Mouse (Mus musculus): ENCODE results near the gene Tspear.
"Not testable (repeated sequence)": the region's sequence is repeated elsewhere in the genome, so short reads cannot be mapped to it uniquely, and the experiment has no call there.

Gene Tspear

DNA sequence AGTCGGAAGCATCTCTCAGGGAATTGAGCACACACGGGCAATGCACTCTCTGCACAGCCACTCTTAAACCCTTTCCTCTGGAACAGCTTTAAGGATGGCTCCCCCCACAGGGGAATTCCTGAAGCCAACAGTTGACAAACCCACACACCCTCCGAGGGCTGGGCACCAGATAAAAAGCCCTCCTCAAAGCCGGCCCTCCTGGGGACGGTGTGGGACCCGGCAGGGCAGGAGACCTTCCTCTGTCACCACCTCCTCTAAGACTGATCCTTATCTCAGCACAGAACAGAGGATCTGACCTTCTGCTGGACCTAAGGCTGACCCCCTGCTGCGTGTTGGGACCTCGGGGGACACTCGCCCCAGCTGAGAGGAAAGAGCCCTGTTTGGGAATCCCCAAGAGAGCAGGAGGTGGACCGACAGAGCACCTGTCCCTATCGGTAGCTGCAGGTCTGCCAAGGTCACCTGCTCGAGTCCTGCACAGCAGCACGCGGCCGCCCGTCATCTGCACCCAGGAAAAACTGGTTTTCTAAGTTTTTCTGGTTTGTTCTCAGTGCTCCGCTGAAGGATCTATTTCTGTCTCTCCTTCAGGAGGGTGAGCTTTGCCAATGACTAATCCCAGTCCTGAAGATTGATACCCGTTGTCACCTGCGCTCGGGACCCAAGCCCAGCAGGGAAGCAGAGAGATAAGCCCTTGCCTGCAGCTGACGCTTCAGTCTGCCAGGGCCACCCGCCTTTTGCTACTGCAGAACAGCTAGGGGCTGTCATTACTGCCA, at the start of gene Tspear:
TSS of gene Tspear (plus strand) at position 675 of the 770 bp plus-strand sequence.
- in situ Hi-C loops (cut with MboI): no loop called here

DNA sequence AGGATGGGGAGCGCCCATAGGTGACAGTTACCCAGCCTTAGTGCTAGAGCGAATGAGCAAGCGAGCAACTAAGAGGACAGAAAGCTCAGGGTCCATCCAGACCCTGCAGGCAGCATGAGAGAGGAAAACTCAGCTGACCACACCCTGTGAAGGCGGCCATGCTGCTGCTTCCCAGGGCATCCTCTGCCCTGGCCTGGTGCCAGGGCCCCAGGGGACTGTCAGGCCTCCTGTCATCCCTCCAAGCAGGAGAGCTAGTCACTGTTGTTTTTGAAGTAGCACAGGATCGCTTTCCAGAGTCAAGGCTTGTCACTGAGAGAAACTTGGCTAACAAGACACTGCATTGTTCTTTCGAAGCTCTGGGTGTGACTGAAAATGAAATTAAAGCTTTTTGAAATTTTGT, 47.4 kb upstream of the Tspear start:
- in situ Hi-C loops (cut with MboI): no loop called here

DNA sequence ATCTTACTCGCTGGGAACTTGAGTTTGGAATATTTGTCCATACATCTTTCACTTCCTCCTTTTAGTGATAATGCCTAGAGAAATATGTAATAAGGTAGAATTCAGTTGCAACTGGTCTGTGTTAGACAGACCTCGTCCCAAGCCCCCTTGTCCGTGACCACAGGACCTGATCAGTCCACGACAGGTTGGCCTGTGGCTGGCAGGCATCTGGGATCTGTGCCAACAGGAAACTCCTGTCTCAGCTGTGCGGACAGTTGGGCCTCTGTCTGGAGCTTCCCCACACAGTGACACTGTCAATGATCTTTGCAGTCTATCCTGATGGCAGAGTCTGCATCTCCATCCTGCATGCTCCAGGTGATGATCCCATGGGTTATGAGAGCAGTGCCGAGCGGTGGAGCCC, 43.2 kb upstream of the Tspear start:
- in situ Hi-C loops (cut with MboI): no loop called here

DNA sequence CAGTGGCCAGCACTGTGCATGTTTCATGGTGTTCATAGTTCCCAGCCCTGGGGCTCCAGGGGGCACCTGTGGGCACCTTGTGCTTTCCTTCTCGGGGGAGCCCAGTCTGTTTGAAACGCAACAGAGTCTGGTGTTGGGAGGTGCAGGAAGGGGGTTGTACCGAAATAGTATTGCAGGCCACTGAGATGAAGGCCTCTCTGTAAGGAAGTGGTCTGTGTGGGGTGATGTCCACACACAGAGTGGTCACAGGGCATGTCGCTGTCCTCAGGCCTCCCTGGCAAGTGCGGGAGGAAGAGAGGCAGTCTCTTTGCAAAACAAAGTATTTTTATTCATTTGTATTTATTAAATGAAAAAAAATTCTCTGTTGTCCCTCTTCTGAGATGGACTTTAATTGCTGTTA, 40.8 kb upstream of the Tspear start:
- in situ Hi-C loops (cut with MboI): no loop called here

DNA sequence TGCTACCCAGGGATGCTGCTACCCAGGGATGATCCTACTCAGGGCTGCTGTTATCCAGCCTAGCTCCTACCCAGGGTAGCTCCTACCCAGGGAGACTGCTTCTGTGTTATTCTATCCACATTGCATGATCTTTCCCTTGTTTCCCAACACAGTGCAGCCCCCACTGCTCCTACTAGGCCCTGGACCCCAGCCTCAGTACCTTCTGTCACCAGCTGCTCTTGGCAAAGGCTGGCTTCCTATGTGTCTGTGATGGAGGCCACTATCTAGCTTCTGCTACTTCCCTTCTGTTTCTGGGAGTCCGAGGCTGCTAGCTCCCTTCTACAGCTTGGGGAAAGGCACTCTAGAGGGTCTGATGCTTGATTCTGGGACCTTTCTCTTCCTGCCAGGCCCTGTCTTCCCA, 38.9 kb upstream of the Tspear start:
- in situ Hi-C loops (cut with MboI): no loop called here

DNA sequence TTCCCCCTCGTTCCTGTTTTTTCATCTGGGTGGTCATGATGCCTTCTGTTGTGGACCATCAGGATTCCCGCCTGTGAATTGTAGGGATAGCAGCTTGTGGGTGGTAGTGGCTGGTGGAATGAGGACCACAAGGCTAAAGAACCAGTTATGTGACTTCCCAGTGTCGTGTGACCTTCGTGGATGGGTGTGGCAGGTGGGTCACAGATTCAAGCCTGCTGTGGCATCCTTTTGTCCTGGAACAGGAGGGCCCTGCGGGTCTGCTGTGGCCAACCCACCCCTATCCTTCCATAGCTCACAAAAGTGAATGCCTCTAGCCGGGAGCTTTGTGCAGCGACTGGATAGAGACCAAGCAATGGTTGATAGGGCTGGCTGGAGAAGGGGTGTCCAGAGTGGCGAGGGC, 38.5 kb upstream of the Tspear start:
- in situ Hi-C loops (cut with MboI): no loop called here

DNA sequence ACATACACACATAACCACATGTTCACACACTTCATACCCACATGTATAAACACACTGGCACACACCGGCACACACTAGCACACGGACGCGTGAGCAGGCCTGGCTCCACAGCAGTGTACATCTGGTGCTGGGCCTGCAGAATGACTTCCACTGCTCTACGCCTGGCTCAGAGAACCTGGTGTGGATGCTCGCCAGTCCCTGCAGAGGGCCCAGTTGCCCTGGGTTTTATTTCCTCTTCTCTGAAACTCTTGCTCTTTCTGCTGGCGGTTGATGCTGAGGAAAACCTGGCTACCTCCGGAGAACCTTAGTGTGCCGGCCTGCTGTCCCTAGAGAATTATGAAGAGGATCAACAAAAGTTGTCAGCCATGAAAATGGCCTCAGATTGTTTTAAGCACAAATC, 34.3 kb upstream of the Tspear start:
- in situ Hi-C loops (cut with MboI): no loop called here

DNA sequence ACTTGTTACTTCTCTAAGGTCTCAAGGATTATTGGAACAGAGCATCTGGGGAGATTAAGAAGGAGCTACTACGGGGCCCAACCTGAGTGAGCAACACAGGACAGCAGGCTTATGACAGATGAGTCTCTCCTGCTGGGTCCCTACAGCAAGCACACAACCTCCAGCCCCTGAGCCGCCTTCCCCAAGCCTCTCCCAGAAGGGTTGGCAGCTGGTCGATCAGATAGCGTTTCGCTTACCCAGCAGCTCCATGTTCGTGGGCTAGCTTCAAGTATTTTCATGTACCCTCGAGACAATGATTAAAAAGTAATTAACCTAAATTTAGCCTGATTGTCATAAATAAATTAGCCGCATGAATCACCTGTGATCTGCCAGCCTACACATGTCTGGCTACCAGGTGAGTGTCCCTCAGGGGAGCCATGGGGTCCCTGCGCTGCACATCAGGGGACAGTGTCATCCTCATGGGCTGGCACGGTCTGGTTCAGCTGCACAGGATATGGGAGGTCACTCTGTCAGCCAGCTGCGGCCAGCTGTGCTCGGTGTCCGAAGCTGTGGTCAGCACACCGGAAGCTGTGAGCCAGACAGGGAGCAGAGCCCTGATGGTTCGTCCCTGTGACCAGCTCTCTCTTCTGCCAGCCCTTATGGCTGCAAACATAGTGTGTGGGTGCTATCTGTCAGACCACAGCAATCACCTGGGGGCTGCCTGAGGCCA, 27.9 kb upstream of the Tspear start:
- in situ Hi-C loops (cut with MboI): no loop called here

DNA sequence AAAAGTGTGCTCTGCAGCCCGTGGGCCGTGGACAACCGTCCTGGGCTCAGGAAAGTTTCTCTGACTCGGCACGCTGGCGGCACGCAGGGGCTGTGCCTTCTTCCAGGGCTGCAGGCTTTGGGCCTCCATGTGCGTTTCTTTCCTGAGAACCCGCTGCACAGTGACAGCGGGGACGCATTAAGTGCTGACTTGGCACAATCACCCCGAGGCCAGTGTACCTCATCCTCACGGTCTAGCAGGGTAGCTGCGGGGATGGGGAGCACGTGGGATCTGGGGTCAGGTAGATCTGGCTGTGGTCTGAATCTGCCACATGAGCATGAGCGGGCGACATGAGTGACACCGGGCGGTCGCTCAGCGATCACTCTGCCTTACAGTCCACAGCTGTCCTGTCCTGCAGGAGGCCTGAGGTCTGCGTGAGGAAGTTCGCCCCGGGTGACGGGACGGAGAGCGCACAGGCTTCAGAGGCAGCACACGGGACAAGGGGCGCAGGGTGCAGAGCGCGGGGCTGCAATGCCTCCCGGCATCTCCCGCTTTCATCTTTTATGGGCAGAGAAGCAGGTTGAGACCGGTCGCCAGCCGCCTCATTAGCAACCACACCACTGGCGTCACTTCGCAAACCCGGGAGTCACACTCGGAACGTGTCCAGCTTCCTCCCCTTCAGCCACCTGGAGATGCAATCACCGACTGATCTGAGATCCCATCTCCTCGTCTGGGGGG, 22.3 kb upstream of the Tspear start:
- in situ Hi-C loops (cut with MboI): no loop called here

DNA sequence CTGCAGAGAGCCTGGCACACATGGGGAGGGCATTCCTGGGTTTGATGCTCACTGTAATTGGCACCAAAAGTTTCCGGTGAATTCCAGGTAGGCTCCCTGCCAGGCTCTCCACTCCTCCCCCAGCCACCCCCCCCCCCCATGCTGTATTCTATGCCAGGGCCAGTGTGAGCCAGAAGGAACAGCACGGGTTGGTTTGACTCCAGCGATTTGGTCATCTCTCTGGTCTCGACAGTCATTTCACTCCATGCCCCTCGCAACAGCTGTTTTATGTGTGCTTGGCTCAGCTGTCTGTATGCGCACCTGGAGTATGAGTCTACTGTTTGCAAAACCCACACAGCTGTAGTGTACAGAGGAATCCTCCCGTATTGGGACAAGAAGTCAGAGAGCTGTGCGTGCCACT, 20.0 kb upstream of the Tspear start:
- in situ Hi-C loops (cut with MboI): no loop called here

DNA sequence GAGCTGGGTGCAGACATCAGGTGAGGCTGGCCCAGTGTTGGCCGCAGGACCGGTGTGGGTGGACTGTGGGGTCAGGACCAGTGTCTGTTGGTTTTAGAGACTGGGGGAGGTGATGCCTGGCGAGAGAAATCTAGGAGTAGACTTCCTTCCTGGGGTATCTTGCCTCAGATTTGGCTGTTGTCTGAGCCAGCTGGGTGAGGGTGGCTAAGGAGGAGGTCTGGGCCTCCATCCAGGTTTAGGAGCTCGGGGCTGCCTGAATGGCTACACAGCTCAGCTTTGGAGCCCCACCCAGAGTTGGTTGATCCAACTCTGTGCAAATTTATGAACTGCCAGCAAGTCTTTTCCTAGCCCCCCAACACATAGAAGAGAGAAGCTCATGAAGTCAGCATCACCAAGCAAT, 19.0 kb upstream of the Tspear start:
- in situ Hi-C loops (cut with MboI): no loop called here

DNA sequence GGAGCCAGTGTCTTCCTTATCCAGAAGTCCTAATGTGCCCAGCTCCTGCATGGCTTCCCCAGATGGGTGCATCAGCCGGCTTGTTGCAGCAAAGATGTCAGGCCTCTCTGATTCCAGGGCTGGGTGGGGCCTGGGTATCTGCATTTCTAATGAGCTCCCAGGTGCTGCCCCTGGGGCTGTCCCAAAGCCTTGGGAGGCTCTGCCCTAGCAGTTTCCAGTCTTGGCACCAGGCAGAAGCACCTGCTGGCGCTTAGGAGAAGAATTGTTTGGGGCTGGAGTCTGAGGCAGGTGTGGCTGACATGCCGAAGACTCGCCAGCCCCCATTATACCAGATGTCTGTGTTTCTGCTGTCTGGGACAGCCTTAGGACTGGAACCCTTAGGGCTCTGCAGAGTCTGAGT, 15.7 kb upstream of the Tspear start:
- in situ Hi-C loops (cut with MboI): no loop called here

DNA sequence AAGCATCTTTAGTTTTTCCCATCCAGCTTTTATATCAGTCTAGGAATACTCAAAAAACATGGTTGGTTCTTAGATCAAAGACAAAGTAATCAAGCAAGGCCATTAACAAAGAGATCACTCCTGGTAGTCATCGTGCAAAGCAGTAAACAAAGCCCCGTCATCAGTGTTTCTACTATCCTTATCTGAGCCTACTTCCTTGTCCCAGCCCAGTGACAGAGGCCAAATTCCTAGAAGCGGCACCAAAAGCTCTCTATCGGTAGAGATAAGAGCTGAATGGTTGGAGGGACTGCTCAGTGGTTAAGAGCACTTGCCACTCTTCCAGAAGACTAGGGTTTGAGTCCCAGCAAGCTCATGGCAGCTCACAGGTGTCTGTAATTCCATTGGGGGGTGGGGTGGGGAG, 14.8 kb upstream of the Tspear start:
- in situ Hi-C loops (cut with MboI): no loop called here

DNA sequence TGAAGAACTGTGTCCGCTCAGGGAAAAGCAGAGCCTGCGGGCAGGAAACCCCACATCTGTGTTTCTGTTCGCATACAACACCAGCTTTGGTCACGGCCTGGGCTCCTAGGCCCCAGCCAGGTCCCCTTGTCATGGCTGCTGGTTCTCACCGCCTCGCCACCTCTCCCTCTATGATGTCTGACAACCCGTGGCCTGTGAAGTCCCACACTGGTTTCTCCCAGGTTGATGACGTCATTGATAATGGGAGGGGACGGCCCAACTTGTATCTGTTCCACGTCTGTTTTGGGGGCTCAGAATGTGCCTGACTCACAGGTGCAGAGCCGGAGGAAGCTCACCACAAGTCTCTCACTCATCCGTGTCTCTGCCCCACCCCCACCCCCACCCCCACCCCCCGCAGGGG, 12.6 kb upstream of the Tspear start:
- in situ Hi-C loops (cut with MboI): no loop called here

DNA sequence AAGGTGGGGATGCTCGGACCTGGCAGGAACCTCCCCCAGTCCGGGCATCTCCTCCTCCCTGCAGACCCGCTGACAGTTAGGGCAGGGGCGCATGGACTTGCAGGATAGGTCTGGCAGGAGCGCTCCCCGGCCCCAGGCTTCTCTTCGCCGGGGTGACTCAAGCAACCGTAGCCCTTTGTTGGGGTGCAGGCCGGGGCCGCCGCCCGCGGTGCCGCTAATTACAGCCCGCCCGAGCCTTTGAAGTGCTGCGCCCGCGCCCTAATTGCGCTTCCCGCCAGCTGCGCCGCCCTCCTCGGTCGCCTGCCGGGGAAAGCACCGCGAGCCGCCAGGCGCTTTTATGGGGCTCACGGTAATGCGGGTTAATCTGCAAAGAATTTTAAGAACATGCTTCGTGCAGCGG, 8.8 kb upstream of the Tspear start:
- in situ Hi-C loops (cut with MboI): no loop called here

DNA sequence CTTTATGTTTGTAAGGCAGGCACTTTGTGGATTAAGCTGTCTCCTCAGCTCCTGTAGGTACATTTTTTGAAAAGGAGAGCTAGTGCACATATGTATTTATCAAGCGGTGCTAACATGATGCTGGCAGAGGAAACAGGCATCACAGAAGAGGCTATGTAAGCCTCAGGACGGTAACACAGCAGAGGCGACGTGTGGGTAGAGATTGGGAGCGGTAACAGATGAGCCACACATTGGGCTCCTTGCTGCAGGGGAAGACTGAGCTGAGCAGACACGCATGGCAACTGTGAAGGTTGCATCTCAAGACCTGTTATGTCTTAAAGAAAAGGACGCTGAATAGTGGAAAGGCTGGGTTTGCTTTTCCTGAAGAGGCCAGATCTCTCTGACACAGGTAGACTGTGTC, 3.4 kb upstream of the Tspear start:
- in situ Hi-C loops (cut with MboI): no loop called here

DNA sequence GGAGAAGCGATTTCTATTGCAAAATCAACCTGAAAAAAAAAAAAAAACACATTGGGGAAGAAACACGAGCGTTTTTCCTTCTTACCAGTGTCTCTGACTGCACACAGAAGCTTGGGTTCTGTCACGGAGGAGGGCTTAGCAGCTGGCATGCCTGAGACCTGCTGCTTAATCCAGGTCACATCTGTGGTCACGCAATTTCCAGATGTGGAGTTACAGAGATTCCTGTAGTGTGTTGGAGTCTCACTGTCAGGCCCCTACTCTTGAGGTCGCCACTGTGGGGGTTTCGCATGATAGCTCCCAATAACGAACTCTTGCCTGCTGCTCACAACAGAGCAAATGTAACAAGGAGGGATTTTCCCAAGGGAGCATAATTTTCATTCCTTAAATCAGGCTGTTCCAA, 2.2 kb upstream of the Tspear start:
- in situ Hi-C loops (cut with MboI): no loop called here

DNA sequence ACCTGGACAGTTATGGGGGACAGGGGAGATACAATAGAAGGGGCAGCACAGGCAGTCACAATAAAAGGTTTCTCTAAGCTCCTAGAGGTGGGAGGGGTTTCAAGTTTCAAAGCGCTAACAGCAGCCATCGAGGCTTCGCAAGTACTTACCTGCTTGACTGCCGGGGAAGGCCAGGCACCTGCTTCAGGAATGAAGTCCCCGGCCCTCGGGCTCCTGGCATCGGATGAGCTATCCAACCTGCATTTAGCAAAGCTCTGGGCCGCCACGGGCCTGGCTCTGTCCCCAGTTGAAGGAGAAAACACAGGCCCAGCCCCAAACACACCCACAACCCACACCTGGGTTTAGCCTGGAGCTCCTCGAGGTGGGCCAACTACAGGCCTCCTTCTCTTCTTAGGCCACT, 652 bp downstream of the Tspear start:
- in situ Hi-C loops (cut with MboI): no loop called here

DNA sequence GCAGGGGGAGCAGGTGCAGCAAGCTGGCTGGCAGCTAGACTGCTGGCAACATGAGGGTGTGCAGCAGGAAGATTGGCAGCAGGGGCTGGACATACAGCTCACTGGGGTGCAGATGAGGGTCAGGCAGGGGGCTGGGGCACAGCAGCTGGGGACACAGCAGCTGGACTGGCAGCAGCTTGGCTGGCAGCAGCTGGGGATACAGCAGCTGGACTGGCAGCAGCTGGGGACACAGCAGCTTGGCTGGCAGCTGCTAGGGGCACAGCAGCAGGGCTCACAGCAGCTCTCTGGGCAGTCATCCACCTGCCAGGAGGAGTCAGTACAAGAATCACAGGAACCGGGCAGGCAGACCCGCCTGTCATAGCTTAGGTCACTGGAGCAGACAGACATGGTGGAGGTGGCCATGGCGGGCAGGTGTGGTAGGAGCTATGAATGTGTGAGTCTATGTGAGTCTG, 4.0 kb downstream of the Tspear start, which contains the start of gene Gm19402:
TSS of gene Gm19402 (minus strand) at position 402 of the 452 bp plus-strand sequence.
- in situ Hi-C loops (cut with MboI): not testable (repeated sequence)

DNA sequence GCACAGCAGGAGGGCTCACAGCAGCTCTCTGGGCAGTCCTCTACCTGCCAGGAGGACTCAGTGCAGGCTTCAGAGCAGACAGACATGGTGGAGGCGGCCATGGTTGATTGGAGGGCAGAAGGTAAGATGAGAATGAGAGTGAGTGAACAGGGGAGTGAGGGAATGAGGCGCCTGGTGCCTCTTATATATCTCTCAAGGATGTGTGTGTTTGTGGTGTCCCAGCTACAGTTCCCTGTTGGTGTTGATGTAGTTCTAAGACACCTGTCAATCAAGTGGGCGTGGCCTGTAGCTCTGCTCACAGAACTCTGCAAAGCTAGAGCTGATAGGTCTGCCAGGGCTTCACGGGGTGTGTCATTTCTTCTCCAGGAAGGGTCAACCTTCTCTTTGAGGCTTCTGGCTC, 10.8 kb downstream of the Tspear start, which contains the start of gene Gm9508:
TSS of gene Gm9508 (minus strand) at position 101 of the 400 bp plus-strand sequence.
- in situ Hi-C loops (cut with MboI): no loop called here

DNA sequence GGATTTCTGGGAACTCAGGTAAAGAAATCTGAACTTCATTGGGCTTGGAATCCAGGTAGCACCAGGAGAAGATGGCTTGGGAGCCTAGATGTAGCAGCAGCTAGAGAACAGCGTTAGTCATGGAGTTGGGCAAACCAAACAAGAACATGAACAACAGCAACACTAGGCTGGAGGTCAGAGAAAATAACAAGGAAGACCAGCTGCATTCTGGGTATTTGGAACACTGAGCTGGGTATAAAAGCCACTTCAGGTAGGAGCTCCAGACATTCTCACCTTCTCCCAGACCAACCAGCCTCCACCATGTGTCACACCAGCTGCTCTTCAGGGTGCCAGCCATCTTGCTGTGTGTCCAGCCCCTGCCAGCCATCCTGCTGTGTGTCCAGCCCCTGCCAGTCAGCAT, 20.0 kb downstream of the Tspear start, which contains the start of gene Gm10272:
TSS of gene Gm10272 (plus strand) at position 301 of the 400 bp plus-strand sequence.
- in situ Hi-C loops (cut with MboI): no loop called here

DNA sequence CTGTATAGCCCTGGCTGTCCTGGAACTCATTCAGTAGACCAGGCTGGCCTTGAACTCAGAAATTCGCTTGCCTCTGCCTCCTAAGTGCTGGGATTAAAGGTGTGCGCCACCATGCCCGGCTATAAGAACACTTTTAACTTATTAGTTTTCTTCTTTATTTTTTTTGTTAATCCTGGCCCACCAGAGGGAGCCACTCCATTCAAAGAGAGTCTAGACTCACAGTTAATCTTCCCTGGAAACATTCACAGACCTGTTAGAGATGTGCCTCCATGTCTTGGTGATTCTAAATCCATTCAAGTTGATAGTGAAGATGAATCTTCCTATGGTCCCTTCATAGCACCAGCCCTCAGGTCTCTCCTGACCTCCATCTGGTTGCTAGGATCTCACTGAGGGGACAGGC, 23.5 kb downstream of the Tspear start:
- in situ Hi-C loops (cut with MboI): no loop called here

DNA sequence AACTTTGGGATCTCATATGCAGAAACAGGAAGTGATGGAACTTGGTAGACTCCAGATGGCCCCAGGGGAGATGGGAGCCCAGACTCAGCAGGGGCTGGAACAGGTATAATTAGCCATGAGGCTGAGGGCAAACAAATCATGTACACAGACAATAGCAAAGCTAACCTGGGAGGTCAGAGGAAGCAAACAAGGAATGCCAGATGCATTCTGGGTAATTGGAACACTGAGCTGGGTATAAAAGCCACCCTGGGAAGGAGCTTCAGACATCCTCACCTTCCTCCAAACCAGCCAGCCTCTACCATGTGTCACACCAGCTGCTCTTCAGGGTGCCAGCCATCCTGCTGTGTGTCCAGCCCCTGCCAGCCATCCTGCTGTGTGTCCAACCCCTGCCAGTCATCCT, 24.8 kb downstream of the Tspear start, which contains the start of gene Gm10024:
TSS of gene Gm10024 (plus strand) at position 301 of the 400 bp plus-strand sequence.
- in situ Hi-C loops (cut with MboI): not testable (repeated sequence)

Measured in mature B cell (primary cell).